Mouse (Mus musculus) cerebellum, postnatal 10 days (tissue): ENCODE results near the gene Rbm8a.

Source experiments
- DNase-seq, 2 experiments: peaks; one replicate each; pipeline ENCODE4 v3.0.0; 2021; ENCODE audit warnings: mixed read lengths in 2 of 2

The Rbm8a gene

DNA sequence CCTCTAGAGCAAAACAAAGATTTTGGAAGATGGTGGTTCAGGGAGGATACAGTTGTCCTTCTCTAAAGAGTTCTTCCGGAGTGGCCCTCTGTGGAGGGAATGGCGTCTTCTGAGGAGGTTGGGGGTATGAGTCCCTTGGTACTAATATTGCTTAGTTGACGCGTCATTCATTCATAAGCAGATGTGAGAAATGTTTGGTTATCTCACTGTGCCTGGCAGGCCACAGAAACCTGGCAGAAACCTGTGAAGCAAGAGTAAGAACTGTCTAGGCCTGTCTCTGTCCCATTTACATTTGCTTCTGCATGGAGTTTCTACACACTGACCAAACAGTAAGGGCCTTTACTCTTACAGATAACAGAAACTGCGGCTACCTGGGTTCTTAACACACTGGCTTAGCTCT, 41.8 kb downstream of the Rbm8a start:
- no peak for DNase-seq

GRCm38 (mm10) chr3:96673514-96673913, 43.8 kb downstream of the Rbm8a start:
- DNase-seq, result no peak

DNA sequence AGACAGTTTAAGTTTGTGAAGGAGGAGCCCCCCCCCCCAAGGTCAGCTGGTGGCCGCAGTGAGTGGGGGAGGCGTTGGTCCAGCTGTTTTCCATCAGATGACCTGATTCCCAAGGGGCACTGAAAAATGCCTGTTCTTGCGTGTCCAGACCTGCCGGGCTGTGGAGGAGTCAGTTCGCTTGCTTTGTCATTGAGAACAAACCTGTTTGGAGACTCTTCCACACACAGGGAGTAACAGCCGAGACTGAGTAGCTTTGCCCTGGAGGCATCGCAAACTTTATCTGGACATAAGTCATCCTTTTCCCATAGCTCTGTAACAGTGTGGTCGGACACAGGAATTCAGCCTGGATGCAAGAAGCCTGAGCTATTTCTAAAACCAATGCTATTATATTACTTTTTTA, 44.7 kb downstream of the Rbm8a start:
- DNase-seq, result no peak

DNA sequence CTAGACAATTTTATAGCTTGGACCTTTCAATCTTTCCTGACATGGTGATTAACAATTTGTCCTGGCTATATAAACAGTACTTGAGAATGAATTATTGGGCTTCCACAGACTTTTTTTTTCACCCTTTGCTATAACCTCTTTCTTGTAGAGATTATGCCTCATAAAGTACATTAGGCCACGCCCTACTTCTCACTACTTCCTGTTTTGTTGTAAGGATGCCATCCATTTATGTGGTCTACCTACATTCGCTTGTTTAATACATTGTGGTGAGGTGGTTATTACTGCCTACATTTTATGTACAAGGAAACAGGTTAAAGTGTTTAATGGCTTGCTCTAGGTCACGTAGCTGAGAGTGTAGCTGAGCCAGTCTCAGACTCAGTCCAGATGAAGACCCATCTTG, 45.4 kb downstream of the Rbm8a start:
- no peak for DNase-seq

GRCm38 (mm10) chr3:96675690-96676089, 46.0 kb downstream of the Rbm8a start:
- no peak for DNase-seq

GRCm38 (mm10) chr3:96678456-96678855, 48.7 kb downstream of the Rbm8a start:
- no peak for DNase-seq

GRCm38 (mm10) chr3:96679159-96679674, 49.5 kb downstream of the Rbm8a start:
- DNase-seq, result no peak

GRCm38 (mm10) chr3:96680269-96680956, 50.7 kb downstream of the Rbm8a start:
- DNase-seq, result no peak
